Mouse (Mus musculus): ENCODE measurements at regions not wholly inside any gene's neighbourhood (a gene's known extent, or its start where the extent isn't known, plus 50 kb on each side); places are given as distances from the start of the nearest gene placed in this dataset.

DNA sequence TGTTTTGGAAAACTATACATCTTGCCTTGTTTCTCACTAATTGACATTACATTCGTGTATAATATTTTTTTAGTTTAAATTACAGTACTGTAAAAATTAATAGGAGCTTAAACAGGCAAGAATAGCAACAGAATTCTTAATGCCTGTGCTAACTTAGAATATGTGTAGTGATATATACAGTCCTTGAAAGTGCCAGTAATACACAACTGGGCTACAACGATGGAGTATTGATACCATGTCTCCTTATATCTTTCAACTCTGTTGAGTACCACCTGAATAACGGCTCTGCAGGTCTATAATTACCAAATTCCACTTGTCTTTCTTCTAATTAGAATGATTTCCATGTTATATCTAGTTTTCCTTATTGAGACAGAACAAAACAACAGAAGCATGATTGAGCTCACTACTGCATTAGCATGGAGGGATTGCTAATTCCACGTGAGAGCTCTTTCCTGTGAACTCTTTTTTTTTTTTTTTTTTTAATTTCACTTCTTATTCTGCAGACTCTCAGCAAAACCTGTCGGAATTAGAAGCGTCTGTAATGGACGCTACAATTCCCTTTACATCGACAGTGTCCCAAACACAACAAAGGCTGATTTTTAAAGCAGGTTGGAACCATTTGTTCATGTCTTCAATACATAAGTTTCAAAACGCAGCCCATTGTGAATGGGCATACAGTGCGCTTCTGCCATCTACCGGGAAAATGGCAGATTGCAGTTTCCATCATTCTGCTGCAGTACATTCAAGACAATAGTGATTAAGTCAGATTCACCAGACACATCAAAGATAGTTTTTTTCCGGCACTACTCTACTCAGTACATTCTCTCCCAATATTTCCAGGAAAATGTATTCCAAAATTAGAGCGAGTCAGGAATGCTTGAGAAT is 300.8 kb upstream of the Gpc5 start:
- ChIA-PET CTCF (interaction anchor here in 3 of 4 experiments (0.6 to 0.7 kb wide), 6 partner anchors 13 to 762 kb away, joined by 3 to 7 read pairs (median 5); no protein-coding TSS in a partner anchor), POLR2A (interaction anchor here in 2 of 4 experiments (0.6 to 0.7 kb wide), 3 partner anchors 84 to 254 kb away, joined by 3 to 4 read pairs (median 3); no protein-coding TSS in a partner anchor)

DNA sequence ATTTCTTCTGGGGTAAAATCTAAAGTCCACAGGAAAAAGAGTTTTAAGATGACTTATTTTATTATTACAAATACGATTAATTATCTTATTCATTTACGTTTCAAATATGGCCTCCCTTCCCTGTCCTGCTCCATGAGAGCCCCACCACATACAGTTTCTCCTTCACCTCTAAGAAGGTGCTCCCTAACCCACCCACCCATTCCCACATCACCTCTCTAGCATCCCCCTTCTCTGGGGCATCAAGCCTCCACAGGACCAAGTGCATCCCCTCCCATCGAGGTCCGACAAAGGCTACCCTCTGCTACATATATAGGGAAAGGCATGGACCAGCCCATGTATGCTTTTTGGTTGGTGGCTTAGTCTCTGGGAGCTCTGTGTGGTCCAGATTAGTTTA is 300.2 kb upstream of the Gpc5 start:
- POLR2A ChIA-PET, result no interaction called here
- CTCF ChIA-PET, result no interaction called here

DNA sequence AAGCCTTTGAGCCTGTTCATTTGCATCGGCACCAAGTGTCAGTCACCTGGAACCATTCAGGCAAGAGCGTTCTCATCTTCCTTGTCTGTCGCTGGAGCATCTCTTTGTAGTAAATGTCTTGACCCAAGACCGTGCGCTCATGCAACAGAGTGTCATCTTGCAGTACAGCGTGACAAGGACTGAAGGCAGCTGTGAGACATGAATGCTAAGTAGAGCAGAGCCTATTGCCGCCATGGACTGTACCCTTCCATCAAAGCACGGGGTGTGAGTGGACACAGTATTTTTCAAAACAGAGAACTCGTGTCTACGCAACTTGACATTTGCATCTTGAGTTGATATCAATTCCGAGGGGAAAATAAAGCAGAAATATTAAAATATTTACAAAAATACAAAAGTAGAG is 287.4 kb upstream of the Gpc5 start:
- ChIA-PET CTCF (no interaction called here), POLR2A (no interaction called here)

DNA sequence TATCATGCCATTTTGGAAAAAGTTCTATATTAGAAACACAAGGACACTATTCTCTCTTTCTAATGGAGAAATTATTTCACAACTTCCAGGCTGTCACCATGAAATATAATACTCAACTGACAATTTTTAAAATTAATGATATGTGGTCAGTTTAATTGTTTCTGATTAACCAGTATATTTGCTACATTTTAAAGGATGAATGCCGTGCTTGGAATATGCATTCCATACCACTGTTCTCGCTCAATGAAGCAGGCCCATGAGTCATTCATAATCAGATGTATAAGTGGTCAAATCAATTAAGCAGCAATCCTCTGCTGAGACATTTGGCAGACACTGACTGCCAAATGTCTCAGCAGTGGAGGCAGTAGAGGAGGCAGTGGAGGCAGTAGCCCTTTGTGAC is 283.4 kb upstream of the Gpc5 start:
- CTCF ChIA-PET, result no interaction called here
- POLR2A ChIA-PET, result no interaction called here

DNA sequence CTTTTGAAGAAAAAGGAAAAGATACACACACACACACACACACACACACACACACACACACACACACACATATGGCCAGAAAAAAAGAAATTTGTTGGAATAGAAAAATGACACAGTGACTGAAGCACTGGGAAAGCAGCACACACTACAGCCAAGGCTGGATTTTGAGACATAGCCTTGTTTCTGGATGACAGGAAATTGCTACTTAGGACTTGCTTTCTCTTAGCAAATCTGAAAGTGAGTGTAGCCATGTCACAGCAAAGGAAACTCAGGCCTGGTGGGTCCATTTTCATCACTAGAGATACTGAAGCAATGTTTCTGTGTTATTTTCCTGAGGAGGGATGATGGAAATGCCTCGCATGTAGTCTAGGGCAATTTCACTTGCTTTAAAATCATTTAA is 271.3 kb upstream of the Gpc5 start:
- ChIA-PET POLR2A (interaction anchor here in 1 of 4 experiments (0.7 kb wide), 1 partner anchor 451 kb away, joined by 4 read pairs; no protein-coding TSS in a partner anchor), CTCF (no interaction called here)

DNA sequence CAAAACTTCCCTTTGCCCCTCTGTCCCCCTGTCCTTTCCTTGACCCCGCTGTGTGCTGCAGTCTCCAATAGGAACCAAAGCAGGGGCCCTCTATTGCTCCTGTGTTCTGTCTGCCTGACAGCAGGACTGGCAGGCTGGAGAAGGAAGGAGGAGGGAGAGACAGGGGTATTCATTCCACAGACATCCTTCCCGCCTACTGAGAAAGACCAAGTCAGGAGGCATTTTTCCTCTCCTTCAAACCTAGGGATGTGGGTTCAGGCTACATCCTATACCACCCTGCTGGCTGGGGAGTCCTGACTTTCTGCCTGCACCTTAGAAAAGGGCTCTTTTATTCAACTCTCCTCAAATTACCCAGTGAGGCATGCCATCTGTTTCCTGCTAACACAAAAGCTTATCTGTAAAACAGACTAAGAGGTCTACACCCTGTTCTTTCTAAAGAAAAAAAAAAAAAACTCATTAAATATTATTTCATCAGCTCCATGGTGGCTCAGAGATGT is 270.9 kb upstream of the Gpc5 start:
- POLR2A ChIA-PET, result no interaction called here
- CTCF ChIA-PET, result no interaction called here

DNA sequence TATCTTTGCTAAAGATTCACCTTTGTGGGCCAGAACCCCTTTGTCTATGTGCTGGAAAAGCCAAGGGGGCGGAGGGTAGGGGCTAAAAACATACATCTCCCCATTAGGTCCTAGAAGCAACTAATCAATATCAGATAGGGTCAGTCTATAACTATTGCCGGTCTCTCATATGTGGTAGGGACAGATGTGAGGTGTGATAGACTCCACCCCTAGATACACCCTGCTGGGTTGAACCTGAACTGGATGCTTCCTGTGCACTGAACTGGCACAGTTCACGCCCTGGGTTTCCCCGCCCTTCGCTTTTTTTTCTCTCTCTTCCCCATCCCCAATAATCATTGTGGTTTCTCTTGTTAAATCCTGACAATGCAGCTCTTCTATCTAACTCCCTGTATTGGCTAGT is 270.3 kb upstream of the Gpc5 start:
- CTCF ChIA-PET, result no interaction called here

DNA sequence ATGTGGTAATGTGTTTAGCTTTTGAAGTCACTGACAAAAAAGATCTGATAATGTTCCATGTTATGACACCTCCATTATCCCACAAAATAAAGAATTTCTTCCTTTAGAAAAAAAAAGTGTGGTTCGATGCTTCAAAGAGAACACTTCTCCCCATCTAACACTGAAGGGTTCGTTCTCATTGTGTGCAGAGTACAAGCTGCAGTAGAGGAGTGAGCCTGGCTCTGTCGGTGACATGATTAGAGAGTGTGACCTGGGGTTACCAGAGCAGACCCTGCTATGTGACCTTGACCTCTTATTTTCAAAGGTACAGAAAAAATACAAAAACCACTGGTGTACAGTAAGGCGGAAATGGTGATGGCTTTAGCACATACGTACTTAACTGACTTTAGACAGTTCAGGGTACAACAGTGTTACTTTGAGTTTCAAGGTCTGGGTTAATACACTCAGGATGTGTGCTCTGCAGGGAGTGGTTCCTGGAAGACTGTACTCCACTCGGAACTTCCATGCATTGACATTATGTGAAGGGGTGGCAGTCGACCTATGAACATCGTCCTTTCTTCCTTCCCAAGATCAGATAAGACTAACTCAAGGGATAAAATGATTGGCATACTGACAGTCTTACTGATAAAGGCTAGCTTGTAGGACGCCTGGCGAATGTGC is 265.2 kb upstream of the Gpc5 start:
- ChIA-PET POLR2A (no interaction called here), CTCF (interaction anchor here in 1 of 4 experiments (0.7 kb wide), 1 partner anchor 736 kb away, joined by 4 read pairs; no protein-coding TSS in a partner anchor)

More for the DNA sequence above, 270.3 kb upstream of the Gpc5 start:
- POLR2A ChIA-PET, result no interaction called here

DNA sequence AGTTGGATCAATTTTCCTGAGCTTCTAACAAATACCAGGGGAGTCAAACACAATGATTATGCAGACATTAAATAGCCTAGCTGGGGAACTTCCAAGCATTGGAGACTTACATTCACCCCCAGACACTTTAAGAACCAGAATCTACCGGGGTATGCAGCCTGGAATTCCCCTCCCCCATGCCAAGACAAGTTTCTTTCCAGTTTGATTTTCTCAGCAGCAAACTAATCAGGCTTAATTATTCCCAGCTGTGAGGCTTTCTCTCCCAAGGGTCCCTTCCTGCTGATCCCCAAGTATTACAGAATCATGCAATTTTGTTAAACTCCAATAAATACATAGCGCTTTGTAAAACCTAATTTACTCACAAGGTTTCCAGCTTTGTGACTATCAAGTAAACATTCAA is 262.7 kb upstream of the Gpc5 start:
- CTCF ChIA-PET, result no interaction called here
- POLR2A ChIA-PET, result no interaction called here

DNA sequence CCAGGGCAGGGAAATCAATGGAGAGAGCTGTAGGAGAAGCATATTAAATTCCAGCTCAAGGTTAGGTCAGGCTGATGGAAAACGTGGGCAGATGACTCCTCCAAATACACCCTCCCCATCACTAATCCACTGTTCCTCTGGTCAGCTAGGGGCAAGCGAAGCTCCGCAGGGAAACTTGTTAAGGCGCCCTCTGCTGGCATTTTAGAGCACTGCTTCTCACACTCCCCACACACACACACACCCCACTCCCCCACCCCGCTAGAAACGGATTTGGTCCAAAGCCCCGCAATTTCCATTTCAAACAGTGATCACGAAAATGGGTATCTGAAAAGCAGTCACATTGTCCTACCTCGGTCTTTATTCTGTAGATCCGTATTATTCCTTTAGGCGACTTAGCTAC is 259.0 kb upstream of the Gpc5 start:
- ChIA-PET POLR2A (no interaction called here), CTCF (interaction anchor here (0.6 to 1.7 kb wide), 6 partner anchors 10 to 66 kb away, joined by 3 to 8 read pairs (median 4); no protein-coding TSS in a partner anchor)

DNA sequence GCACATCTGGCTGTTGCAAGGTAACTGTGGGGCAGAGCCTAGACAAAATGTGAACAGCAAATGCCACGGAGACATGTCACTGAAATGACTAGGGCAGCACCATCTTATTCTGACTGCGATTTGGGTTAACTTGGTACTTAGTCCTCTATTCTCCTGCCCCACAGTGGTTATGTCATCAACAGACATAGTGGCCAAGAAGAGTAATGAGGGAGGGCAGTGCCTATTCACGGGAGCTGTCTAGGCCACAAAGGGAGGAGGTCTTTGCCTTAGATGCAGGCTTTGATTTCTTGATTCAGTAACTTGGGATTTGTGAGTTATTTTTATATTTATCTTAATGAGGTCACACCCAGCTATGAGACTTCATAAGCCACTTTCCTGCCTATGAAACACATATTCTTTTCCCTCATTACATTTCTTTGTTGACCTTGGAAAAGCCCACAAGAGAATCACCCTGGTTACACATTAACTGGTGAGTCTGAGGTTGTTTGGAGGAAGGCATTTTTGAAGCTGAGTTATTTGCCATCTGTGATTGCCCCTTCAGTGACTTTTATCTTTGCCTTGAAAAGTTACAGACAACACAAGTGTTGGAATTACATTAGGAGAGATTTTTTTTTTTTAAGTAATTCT is 255.2 kb upstream of the Gpc5 start:
- ChIA-PET CTCF (no interaction called here), POLR2A (no interaction called here)

DNA sequence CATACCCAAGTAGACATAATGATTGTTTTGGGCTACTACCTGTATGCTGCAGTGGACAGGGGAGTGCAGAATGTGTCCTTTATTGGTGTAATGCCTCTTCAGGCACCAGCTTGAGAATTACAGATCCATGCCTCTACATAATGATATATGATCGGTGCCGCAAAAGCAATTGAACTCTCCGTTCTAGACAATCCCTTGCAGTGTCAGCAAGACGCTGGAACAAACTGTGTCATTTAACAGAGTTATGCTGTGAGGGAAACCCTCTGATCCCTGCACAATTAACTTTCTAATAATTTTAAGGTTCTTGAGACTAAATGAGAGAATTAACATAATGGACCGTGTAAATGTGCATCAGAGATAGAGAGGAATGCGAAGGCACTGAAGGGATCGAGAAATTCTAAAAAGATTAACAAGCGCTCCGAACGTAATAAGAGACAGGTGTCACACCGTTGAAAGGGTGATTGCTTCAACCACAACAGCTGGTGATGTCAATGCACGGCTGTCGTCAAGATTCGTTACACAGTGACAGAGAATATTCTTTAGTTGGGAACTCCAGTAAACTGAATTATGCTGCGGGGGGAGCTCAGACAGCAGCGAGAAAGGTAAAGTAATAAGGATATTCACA is 254.3 kb upstream of the Gpc5 start:
- ChIA-PET CTCF (no interaction called here), POLR2A (no interaction called here)

DNA sequence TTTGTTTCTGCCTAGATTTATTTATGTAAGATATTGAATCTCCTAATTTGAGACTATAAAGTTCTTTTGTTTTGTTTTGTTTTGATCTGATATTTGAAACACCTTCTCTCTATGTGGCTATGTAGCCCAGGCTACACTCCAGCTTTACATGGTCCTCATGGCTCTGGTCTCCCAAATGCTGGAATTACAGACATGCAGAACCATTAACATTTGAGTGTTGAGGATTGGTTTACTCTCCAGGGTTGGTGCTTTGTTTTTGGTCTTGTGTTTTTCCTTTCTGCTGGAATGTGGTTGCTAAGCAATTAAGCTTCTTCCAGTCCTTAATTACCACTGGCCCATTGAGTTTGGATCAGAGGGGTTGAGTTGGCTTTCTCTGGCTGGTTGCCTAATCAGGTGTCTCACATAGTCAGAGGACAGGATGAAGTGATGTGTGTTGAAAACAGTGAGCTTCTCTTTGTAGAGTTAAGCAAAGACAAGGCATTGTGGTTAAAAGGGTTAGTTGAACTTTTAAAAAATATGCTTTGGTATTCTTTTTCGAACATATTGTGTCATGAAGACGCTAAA is 252.6 kb upstream of the Gpc5 start:
- ChIA-PET CTCF (no interaction called here), POLR2A (interaction anchor here in 1 of 4 experiments (0.7 kb wide), 1 partner anchor 523 kb away, joined by 3 read pairs; no protein-coding TSS in a partner anchor)

DNA sequence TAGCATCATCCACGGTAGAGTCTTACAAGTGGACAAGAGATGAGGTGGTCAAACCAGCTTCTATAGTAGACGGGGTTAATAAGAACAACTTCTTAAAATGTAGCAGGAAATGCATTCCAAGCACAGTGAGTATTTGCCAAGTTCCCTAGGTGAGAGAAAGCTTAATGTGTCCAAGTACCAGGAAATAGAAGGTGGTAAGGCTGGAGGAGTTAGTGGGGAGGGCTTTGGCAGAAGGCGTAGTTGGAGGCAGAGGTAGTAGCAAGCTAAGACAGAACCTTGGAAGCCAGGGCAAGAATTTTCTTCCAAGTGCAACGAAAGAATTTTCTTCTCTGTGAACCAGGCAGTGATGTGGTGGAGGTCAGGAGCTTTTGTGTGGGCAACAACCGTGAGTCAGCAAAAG is 251.2 kb upstream of the Gpc5 start:
- ChIA-PET POLR2A (no interaction called here), CTCF (no interaction called here)

DNA sequence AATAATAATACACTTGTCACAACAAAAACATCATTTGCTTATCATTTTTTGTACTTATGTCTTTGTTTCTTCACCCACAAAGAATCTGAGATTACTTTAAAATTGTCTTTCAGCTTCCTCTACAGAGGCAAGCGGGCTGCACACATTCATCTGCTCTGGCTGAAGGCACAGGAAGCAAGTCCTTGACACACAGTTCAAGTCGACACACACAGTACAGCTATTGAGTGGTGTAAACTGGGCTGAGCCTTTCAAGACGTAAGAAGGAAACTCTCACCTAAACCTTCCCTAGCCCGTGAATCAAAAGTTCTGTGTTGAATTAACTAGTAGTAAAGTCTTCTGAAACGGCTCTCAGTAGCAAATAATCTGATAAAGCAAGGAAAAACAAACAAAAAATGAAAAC is 250.5 kb upstream of the Gpc5 start:
- ChIA-PET POLR2A (no interaction called here), CTCF (no interaction called here)

DNA sequence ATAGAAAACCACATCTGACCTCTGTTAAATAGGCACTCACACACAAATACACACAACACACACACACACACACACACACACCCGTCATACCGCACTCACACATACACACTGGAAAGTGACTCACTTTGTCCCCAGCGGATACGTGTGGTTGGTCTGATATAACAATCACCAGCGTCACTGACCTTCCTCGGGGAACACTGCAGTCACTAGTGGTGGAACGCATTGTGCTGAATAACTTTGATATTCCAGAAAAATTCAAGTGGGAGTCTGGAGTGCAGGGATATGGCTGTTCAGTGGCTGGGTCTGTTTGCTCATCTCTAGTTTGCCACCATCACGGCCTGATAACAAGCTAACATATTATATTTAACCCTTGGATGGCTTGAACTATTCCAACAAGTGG is 249.7 kb upstream of the Gpc5 start:
- POLR2A ChIA-PET, result interaction anchor here in 1 of 4 experiments (0.7 kb wide), 1 partner anchor 192 kb away, joined by 3 read pairs; no protein-coding TSS in a partner anchor

DNA sequence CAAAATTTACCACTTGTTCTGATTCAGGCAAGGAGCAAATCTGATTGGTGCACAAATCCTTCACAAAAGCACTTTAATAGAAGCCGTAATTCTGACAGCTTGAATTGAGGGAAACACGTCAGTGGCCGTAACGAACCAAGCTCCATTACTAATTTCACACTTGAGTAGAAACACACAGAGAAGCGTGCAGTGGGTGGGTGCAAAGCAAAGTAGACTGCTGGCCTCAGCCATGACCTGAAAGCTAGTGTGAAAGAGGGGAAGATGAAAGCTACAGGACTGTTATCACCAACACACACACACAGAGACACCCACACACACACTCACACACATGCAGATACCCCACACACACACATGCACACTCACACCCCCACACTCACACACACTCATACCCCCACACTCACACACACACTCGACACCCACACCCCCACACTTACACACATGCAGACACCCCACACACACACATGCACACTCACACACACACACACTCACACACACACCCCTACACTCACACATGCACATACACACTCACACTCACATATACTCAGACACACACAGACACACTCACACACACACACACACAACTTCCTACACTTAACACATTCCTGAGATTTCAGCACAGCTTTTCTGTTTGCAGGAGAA is 248.8 kb upstream of the Gpc5 start:
- POLR2A ChIA-PET, result interaction anchor here in 1 of 4 experiments (0.7 kb wide), 1 partner anchor 191 kb away, joined by 3 read pairs; no protein-coding TSS in a partner anchor

More for the DNA sequence above, 249.7 kb upstream of the Gpc5 start:
- CTCF ChIA-PET, result no interaction called here

DNA sequence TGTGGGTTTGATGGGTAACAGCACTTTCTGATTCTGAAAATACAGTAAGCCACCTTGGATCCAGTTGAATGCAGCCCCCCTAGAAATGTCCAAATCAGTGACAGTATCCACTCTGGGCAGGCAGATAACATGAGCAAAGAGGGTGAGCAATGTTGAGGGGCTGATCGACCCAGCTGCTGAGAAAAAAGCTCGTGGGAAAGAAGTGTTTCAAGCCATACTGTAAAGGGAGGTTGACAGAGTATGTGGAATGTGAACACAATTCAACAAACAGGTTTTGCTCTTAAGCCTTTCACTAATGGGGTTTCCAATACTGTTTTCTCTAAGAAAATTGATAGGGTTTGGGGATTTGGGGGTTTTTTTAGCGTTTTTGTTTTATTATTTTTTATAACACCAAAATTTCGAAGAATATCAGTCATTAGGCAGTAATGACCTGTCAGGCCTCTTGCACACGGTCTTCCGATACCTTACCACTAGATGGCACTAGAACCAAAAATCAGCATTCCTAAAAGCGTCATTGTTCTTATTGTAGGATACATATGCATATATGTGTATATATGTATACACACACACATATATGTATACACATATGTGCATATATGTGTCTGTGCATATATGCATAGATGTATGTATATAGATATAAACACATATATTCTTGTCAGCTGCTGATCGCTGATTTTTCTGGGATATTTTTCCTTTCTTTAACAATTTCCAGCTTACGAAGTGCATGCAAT is 237.5 kb upstream of the Gpc5 start:
- POLR2A ChIA-PET, result no interaction called here
- CTCF ChIA-PET, result interaction anchor here in 1 of 4 experiments (0.6 kb wide), 1 partner anchor 160 kb away, joined by 3 read pairs; no protein-coding TSS in a partner anchor

More for the DNA sequence above, 248.8 kb upstream of the Gpc5 start:
- CTCF ChIA-PET, result interaction anchor here in 2 of 4 experiments (1.2 to 1.5 kb wide), 2 partner anchors 10 to 11 kb away, joined by 4 read pairs; no protein-coding TSS in a partner anchor

Measured in embryonic stem cell, embryonic (primary cell).